ENCODE assay signal across 18 mouse cellular contexts in genomic region chr11:32139528-32139961, GRCm38 (mm10).
DNase-seq lines count a peak whose midpoint lies in the region; ATAC-seq lines count a peak whose summit lies in the region.
"Had no signal": no experiment of that assay in that cellular context is flagged by ENCODE, and none has a peak within 500 bp of the region (broad histone marks: within the 10 kb centered on the region; RNA-seq: fewer than 3 reads in every experiment).

No protein-coding gene starts in this region.

- H3K27me3 ChIP-seq in hindbrain, embryonic 13.5 days, result no peaks in the 10 kb centered on the region
- no peaks in the 10 kb centered on the region for H3K27me3 ChIP-seq in hindbrain, embryonic 14.5 days (ENCODE audit: control insufficient read depth, insufficient read depth, low read length)
- H3K27me3 ChIP-seq: CH12.LX; embryonic facial prominence, embryonic 13.5 days had no signal

- H3K9ac ChIP-seq in hindbrain, embryonic 13.5 days, result no peak overlapping the region
- no peak overlapping the region for H3K9ac ChIP-seq in hindbrain, embryonic 14.5 days
- H3K9ac ChIP-seq: embryonic facial prominence, embryonic 13.5 days; heart, embryonic 13.5 days had no signal

- no peaks in the 10 kb centered on the region for H3K36me3 ChIP-seq in hindbrain, embryonic 13.5 days
- H3K36me3 ChIP-seq in hindbrain, embryonic 14.5 days (replicated peaks; ENCODE audit: control insufficient read depth, insufficient read depth), result no peaks in the 10 kb centered on the region
- H3K36me3 ChIP-seq: embryonic facial prominence, embryonic 13.5 days; heart, embryonic 13.5 days had no signal

- WGBS in hindbrain, embryonic 13.5 days, result 61% methylated on average over 6 of the region's 6 CpGs
- WGBS in hindbrain, embryonic 14.5 days, result 63% methylated on average over 6 of the region's 6 CpGs

- H3K27ac ChIP-seq in hindbrain, embryonic 13.5 days, result peak overlapping the region; percentile 48; the same call in 1 of the 2 replicates
- no peak overlapping the region for H3K27ac ChIP-seq in hindbrain, embryonic 14.5 days
- H3K27ac ChIP-seq: embryonic facial prominence, embryonic 13.5 days; heart, embryonic 13.5 days had no signal

- H3K4me3 ChIP-seq in hindbrain, embryonic 13.5 days, result no peak overlapping the region
- no peak overlapping the region for H3K4me3 ChIP-seq in hindbrain, embryonic 14.5 days (replicated peaks; ENCODE audit: low read length)
- H3K4me3 ChIP-seq: embryonic facial prominence, embryonic 13.5 days; heart, embryonic 13.5 days had no signal

- H3K9me3 ChIP-seq in hindbrain, embryonic 13.5 days, result no peaks in the 10 kb centered on the region
- H3K9me3 ChIP-seq in hindbrain, embryonic 14.5 days (ENCODE audit: control insufficient read depth, low read length), result no peaks in the 10 kb centered on the region
- H3K9me3 ChIP-seq: embryonic facial prominence, embryonic 13.5 days; heart, embryonic 13.5 days had no signal

- no peak for ATAC-seq in hindbrain, embryonic 13.5 days (ENCODE audit: low FRiP score)
- no peak for ATAC-seq in hindbrain, embryonic 14.5 days (ENCODE audit: low FRiP score)
- peak; percentile 38 for ATAC-seq in activated CD4-positive, CD25-positive, alpha-beta regulatory T cell, adult 4 months
- ATAC-seq: intestine, postnatal 0 days had no signal

- peaks cover 55% of the 10 kb centered on the region for H3K4me1 ChIP-seq in hindbrain, embryonic 13.5 days (replicated peaks)
- H3K4me1 ChIP-seq in hindbrain, embryonic 14.5 days (replicated peaks; ENCODE audit: control insufficient read depth, insufficient read depth, low read length), result peaks cover 31% of the 10 kb centered on the region

- H3K4me2 ChIP-seq in hindbrain, embryonic 13.5 days, result no peak overlapping the region
- H3K4me2 ChIP-seq in hindbrain, embryonic 14.5 days (replicated peaks), result no peak overlapping the region
- H3K4me2 ChIP-seq: embryonic facial prominence, embryonic 13.5 days; heart, embryonic 13.5 days had no signal

- DNase-seq in hindbrain, embryonic 14.5 days (ENCODE audit: low spot score), result no peak
- peak; percentile 59 for DNase-seq in naive thymus-derived CD4-positive, alpha-beta T cell, adult 2 months (ENCODE audit: low read depth)
- peak; percentile 67 to 82 for DNase-seq in thymus, postnatal 36 days
- DNase-seq in adrenal gland, postnatal 4 days (ENCODE audit: low spot score in 2 of 2), result no peak
- no peak for DNase-seq in adrenal gland, adult (ENCODE audit: inconsistent age in 2 of 2, low spot score in 1 of 2)
- DNase-seq: adrenal gland, postnatal 14 days; cerebellum, adult 9-10 months; heart, postnatal 4 days; layer of hippocampus, postnatal 36 days; left cerebral cortex, postnatal 4 days; lung, adult 18-20 months; right cerebral cortex, postnatal 14 days had no signal

Comparison
In these comparisons a context has a peak if more than half of its experiments do, and no peak if none do; other contexts are left out.
1. DNase-seq: peak in naive thymus-derived CD4-positive, alpha-beta T cell, adult 2 months (single experiment) and thymus, postnatal 36 days (2 of 2); none in hindbrain, embryonic 14.5 days (single experiment), adrenal gland, postnatal 4 days (0 of 2) and adrenal gland, adult (0 of 2).